Mouse (Mus musculus) spleen, postnatal 36 days (tissue): ENCODE data around the gene Golph3l.

Source experiments
- DNase-seq, 2 experiments: peaks; one replicate each; pipeline ENCODE4 v3.0.0; 2022; ENCODE audit warnings: low spot score in 2 of 2, mixed read lengths in 1 of 2

Gene Golph3l

GRCm38 (mm10) chr3:95655437-95655836 lies 66.7 kb downstream of the Golph3l start:
- no peak for DNase-seq

GRCm38 (mm10) chr3:95657108-95657507 lies 68.4 kb downstream of the Golph3l start:
- no peak for DNase-seq

- no peak for DNase-seq
These were observed 69.0 kb downstream of the Golph3l start for GRCm38 (mm10) chr3:95657711-95658110.

GRCm38 (mm10) chr3:95658236-95658867 lies 69.6 kb downstream of the Golph3l start, which contains the start of gene Mcl1:
Gene Mcl1 (plus strand): TSS chr3:95658788.
- DNase-seq, result peak; percentile 96 to 97

- DNase-seq, result peak; percentile 82 to 83
These were observed 70.4 kb downstream of the Golph3l start for GRCm38 (mm10) chr3:95658868-95659712.

- DNase-seq, result no peak
These were observed 71.2 kb downstream of the Golph3l start for GRCm38 (mm10) chr3:95659948-95660347.

- no peak for DNase-seq
These were observed 72.2 kb downstream of the Golph3l start for GRCm38 (mm10) chr3:95660788-95661478.

- no peak for DNase-seq
These were observed 73.4 kb downstream of the Golph3l start for GRCm38 (mm10) chr3:95661945-95662715.

- DNase-seq, result no peak
These were observed 74.2 kb downstream of the Golph3l start for GRCm38 (mm10) chr3:95662724-95663449.

- no peak for DNase-seq
These were observed 74.8 kb downstream of the Golph3l start for GRCm38 (mm10) chr3:95663486-95663885.

GRCm38 (mm10) chr3:95663969-95664608 lies 75.4 kb downstream of the Golph3l start:
- DNase-seq, result no peak

GRCm38 (mm10) chr3:95664940-95665352 lies 76.2 kb downstream of the Golph3l start:
- DNase-seq, result no peak

GRCm38 (mm10) chr3:95666124-95666844 lies 77.5 kb downstream of the Golph3l start:
- peak; percentile 62 to 78 for DNase-seq

GRCm38 (mm10) chr3:95667521-95667920 lies 78.8 kb downstream of the Golph3l start:
- DNase-seq, result no peak

- DNase-seq, result no peak
These were observed 79.3 kb downstream of the Golph3l start for GRCm38 (mm10) chr3:95668026-95668425.
